Mouse (Mus musculus) embryonic fibroblast, embryonic 13.5 days (primary cell): ENCODE results near the gene Itln1.

Experiments
- CTCF ChIP-seq: IDR thresholded peaks from 2 replicates; pipeline ENCODE4 v1.5.1; 2011; ENCODE audit warnings: mild to moderate bottlenecking, control low read depth, low read length, moderate library complexity, borderline replicate concordance; ENCODE audit not compliant: insufficient read depth
- POLR2A ChIP-seq: IDR thresholded peaks from 2 replicates; pipeline ENCODE4 v1.6.1; 2011; ENCODE audit warnings: low read depth, mild to moderate bottlenecking, control low read depth, low read length, moderate library complexity

DNA sequence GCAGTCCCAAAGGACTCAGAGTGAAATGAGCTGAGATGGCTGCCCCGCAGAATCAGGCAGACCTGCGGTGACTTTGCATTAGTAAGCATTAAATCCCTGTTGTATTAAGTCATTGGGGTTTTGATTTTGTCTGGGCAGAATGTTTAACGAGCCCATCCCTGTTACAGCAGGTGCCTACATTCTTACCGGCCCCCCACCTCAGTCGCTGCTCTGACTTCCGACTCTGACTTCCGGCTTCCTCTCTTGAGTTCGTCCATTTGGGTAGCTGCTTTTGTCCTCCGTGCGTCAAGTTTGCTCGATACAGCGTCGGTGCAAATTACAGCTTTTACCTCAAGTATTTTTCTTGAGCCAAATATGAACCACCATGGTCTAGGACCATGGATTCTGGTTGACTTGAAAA lies 40.9 kb downstream of the Itln1 start:
- no peak for TF ChIP-seq CTCF
- no peak for TF ChIP-seq POLR2A
